Mouse (Mus musculus) CH12.LX (cell line): ENCODE results near the gene Leap2. TPM values are rescaled to one million over a fixed set of nuclear protein-coding genes. Genes with fewer than 3 reads are reported as not detected.

Experiments used
- DNase-seq: peaks from one replicate; pipeline ENCODE4 v3.0.0-alpha.2; 2013; ENCODE audit errors: extremely low read depth
- H3K27ac ChIP-seq: 2 replicates; pipeline ENCODE4 v1.5.1; 2012; ENCODE audit warnings: low read depth, mild to moderate bottlenecking, control low read depth, moderate library complexity; ENCODE audit not compliant: insufficient read depth
- H3K27me3 ChIP-seq: replicated peaks from 2 replicates; pipeline ENCODE3; 2012; ENCODE audit warnings: inconsistent platforms
- H3K36me3 ChIP-seq, 2 experiments: replicated peaks in 1 of 2; 2 replicates each; pipeline versions ENCODE3 to v1.6.1; 2012; ENCODE audit warnings: inconsistent platforms in 1 of 2, low read length in 1 of 2, mild to moderate bottlenecking in 1 of 2, mixed read lengths in 1 of 2, moderate library complexity in 1 of 2; ENCODE audit not compliant: control insufficient read depth in 1 of 2, insufficient read depth in 1 of 2
- H3K4me1 ChIP-seq, 2 experiments: 2 replicates each; pipeline ENCODE4 v1.6.1; 2012; ENCODE audit warnings: inconsistent platforms in 1 of 2, moderate library complexity in 1 of 2; ENCODE audit not compliant: insufficient read depth in 2 of 2, control insufficient read depth in 1 of 2
- H3K4me2 ChIP-seq: 2 replicates; pipeline ENCODE4 v1.6.1; 2012; ENCODE audit warnings: low read depth, mild to moderate bottlenecking, control low read depth; ENCODE audit not compliant: poor library complexity, insufficient read depth, severe bottlenecking
- H3K4me3 ChIP-seq, 3 experiments: fragments of 150-350 bp in 1 of 3; sonication (generic) in 1 of 3; replicated peaks in 1 of 3; 2 replicates each; pipeline versions ENCODE3 to v1.5.1; 2011 to 2012; ENCODE audit warnings: low read depth in 2 of 3, low read length in 2 of 3, mild to moderate bottlenecking in 2 of 3, moderate library complexity in 2 of 3, control low read depth in 1 of 3, improper control_type of control experiment in 1 of 3, inconsistent platforms in 1 of 3, mixed read lengths in 1 of 3; ENCODE audit not compliant: poor library complexity in 1 of 3
- H3K79me2 ChIP-seq: replicated peaks from 2 replicates; pipeline ENCODE4 v1.6.1; 2012; ENCODE audit warnings: mild to moderate bottlenecking, moderate library complexity; ENCODE audit not compliant: control insufficient read depth, poor library complexity, insufficient read depth, severe bottlenecking; ENCODE audit errors: extremely low read depth
- H3K9ac ChIP-seq: 2 replicates; pipeline ENCODE4 v1.6.1; 2012; ENCODE audit warnings: low read depth, mild to moderate bottlenecking, control low read depth, moderate library complexity; ENCODE audit not compliant: insufficient read depth
- H3K9me3 ChIP-seq: replicated peaks from 2 replicates; pipeline ENCODE3; 2012; ENCODE audit warnings: low read length, inconsistent platforms, mixed read lengths
- CHD1 ChIP-seq: IDR thresholded peaks from 2 replicates; pipeline ENCODE4 v1.6.1; 2012; ENCODE audit warnings: low read depth, low read length, improper control_type of control experiment, inconsistent platforms
- CHD2 ChIP-seq: IDR thresholded peaks from 2 replicates; pipeline ENCODE4 v1.6.1; 2011; ENCODE audit warnings: low read length, improper control_type of control experiment
- CTCF ChIP-seq, 2 experiments: IDR thresholded peaks in 1 of 2; conservative IDR thresholded peaks in 1 of 2; 2 replicates each; pipeline ENCODE4 v1.5.1; 2011 to 2012; ENCODE audit warnings: low read depth in 2 of 2, low read length in 2 of 2, improper control_type of control experiment in 1 of 2, inconsistent platforms in 1 of 2, mild to moderate bottlenecking in 1 of 2, moderate library complexity in 1 of 2
- EP300 ChIP-seq: IDR thresholded peaks from 2 replicates; pipeline ENCODE4 v1.6.1; 2011; ENCODE audit warnings: low read length, improper control_type of control experiment
- HCFC1 ChIP-seq: IDR thresholded peaks from 2 replicates; pipeline ENCODE4 v1.6.1; 2012; ENCODE audit warnings: low read depth, mild to moderate bottlenecking, inconsistent platforms, low read length, improper control_type of control experiment
- IRF4 ChIP-seq: IDR thresholded peaks from 2 replicates; pipeline ENCODE4 v1.6.1; 2014; ENCODE audit warnings: low read depth, mild to moderate bottlenecking, inconsistent platforms, low read length, improper control_type of control experiment
- JUN ChIP-seq: IDR thresholded peaks from 2 replicates; pipeline ENCODE4 v1.6.1; 2011; ENCODE audit warnings: low read depth, mild to moderate bottlenecking, low read length, improper control_type of control experiment, moderate library complexity; ENCODE audit not compliant: insufficient read depth
- JUND ChIP-seq: conservative IDR thresholded peaks from 2 replicates; pipeline ENCODE4 v1.6.1; 2011; ENCODE audit warnings: low read depth, low read length, improper control_type of control experiment
- KAT2A ChIP-seq: IDR thresholded peaks from 2 replicates; pipeline ENCODE4 v1.6.1; 2012; ENCODE audit warnings: low read length, improper control_type of control experiment, inconsistent platforms; ENCODE audit not compliant: insufficient replicate concordance
- MAZ ChIP-seq: IDR thresholded peaks from 2 replicates; pipeline ENCODE4 v1.6.1; 2012; ENCODE audit warnings: low read depth, mild to moderate bottlenecking, inconsistent platforms, low read length, improper control_type of control experiment, moderate library complexity
- MEF2A ChIP-seq: IDR thresholded peaks from 2 replicates; pipeline ENCODE4 v1.6.1; 2014; ENCODE audit warnings: low read depth, mild to moderate bottlenecking, inconsistent platforms, low read length, improper control_type of control experiment, borderline replicate concordance
- MXI1 ChIP-seq: IDR thresholded peaks from 2 replicates; pipeline ENCODE4 v1.6.1; 2011; ENCODE audit warnings: mild to moderate bottlenecking, low read depth, low read length, improper control_type of control experiment
- NELFE ChIP-seq: IDR thresholded peaks from 2 replicates; pipeline ENCODE4 v1.6.1; 2011; ENCODE audit warnings: low read depth, low read length, improper control_type of control experiment
- NRF1 ChIP-seq: IDR thresholded peaks from 2 replicates; pipeline ENCODE4 v1.6.1; 2014; ENCODE audit warnings: low read depth, mild to moderate bottlenecking, inconsistent platforms, low read length, improper control_type of control experiment, moderate library complexity
- PAX5 ChIP-seq: IDR thresholded peaks from 2 replicates; pipeline ENCODE4 v1.6.1; 2012; ENCODE audit warnings: low read length, inconsistent platforms, mixed read lengths
- POLR2A ChIP-seq: IDR thresholded peaks from 2 replicates; pipeline ENCODE4 v1.6.1; 2011; ENCODE audit warnings: low read depth, mild to moderate bottlenecking, improper control_type of control experiment, low read length
- POLR2AphosphoS2 ChIP-seq: IDR thresholded peaks from 2 replicates; pipeline ENCODE4 v1.6.1; 2011; ENCODE audit warnings: low read depth, low read length, improper control_type of control experiment
- RAD21 ChIP-seq: IDR thresholded peaks from 2 replicates; pipeline ENCODE4 v1.6.1; 2011; ENCODE audit warnings: low read depth, mild to moderate bottlenecking, low read length, improper control_type of control experiment, moderate library complexity
- TBP ChIP-seq: conservative IDR thresholded peaks from 2 replicates; pipeline ENCODE4 v1.6.1; 2011; ENCODE audit warnings: low read depth, low read length, improper control_type of control experiment
- UBTF ChIP-seq: IDR thresholded peaks from 2 replicates; pipeline ENCODE4 v1.6.1; 2012; ENCODE audit warnings: low read depth, mild to moderate bottlenecking, inconsistent platforms, low read length, improper control_type of control experiment, moderate library complexity
- ZMIZ1 ChIP-seq: IDR thresholded peaks from 2 replicates; pipeline ENCODE4 v1.6.1; 2012; ENCODE audit warnings: low read depth, mild to moderate bottlenecking, inconsistent platforms, low read length, improper control_type of control experiment
- dilution Hi-C: fragments of 300-500 bp; cut with MboI; formaldehyde crosslinking; loops from 2 replicates; pipeline ENCODE4 v1.14.3; 2020; ENCODE audit warnings: low sequenced_read_pairs; ENCODE audit not compliant: extremely low pct_unique_long_range_greater_than_20kb, extremely low pct_ligation_motif_present
- in situ Hi-C: fragments of 300-500 bp; cut with MboI; formaldehyde crosslinking; loops from 3 replicates; pipeline ENCODE4 v1.14.3; 2019; ENCODE audit warnings: low sequenced_read_pairs, low pct_ligation_motif_present, low pct_unique_long_range_greater_than_20kb, mixed read lengths
- polyA plus RNA-seq: library from polyadenylated mRNA; unstranded; fragments of >175 nt; gene quantifications from 2 replicates; pipeline ENCODE4 v1.2.1, GENCODE M21; 2012; ENCODE audit warnings: low read depth; ENCODE audit not compliant: insufficient read length
- total RNA-seq, 2 experiments: library from RNA; depleted of rRNA; stranded (reverse); fragments of 300-350 nt in 1 of 2; fragments of >200 nt in 1 of 2; gene quantifications; 2 replicates each; pipeline ENCODE4 v1.2.3; 2012 to 2014

The Leap2 gene
- total and polyA plus RNA-seq, 3 experiments: not detected

DNA sequence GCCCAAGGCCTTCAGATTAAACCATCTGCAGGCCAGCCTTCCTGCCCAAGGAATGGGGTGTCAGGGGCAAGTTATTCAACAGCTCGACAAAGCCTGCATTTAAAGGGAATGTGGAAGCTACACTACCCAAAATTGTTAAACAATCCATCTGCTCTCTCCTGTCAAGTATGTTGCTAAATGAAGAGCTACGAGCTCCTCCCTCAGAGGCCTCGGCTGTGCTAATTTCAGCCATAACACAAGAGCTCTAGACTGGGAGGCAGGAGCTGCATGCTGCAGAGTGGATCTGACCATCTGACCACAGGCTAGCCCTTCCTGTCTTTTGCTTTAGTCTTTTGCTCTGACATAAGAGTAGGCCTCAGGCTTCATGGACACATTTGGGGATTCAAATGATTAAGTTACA, 2.3 kb upstream of the Leap2 start (continued):
- TF ChIP-seq HCFC1: no peak
- no peak for TF ChIP-seq EP300
- TF ChIP-seq PAX5: no peak
- no peak for TF ChIP-seq JUN
- TF ChIP-seq POLR2A: no peak

DNA sequence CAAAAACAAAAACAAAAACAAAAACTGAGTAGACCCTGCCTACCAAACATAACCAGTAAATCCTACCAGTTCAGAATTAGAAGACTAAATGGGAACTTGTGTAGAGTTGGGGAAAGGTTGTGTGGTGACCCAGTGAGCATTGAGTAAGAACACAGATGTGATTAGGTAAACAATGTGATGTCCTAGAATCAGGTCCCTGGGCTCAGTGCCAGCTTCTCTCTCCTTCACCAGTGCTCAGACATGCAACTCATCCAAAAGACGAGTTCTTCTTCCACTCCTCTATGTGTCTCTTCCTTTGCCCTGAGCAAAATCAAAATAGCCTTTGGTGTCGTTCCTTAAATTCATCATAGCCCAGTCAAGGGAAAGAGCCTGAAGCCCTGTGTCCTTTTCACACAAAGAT, 1.9 kb upstream of the Leap2 start:
- dilution Hi-C loops (no loop called here), in situ Hi-C loops (no loop called here)
- Histone ChIP-seq H3K4me1 (peaks cover 6 to 14% of the 10 kb centered on the region in 2 experiments), H3K36me3 (peaks cover 20 to 70% of the 10 kb centered on the region in 2 experiments), H3K79me2 (peaks cover 11% of the 10 kb centered on the region), H3K27ac (no peak overlapping the region), H3K9ac (no peak overlapping the region), H3K4me3 (no peak overlapping the region), H3K27me3 (no peaks in the 10 kb centered on the region), H3K4me2 (no peak overlapping the region), H3K9me3 (no peaks in the 10 kb centered on the region)
- no peak for DNase-seq
- TF ChIP-seq MAZ (no peak), CHD1 (no peak), MEF2A (no peak), UBTF (no peak), ZMIZ1 (no peak), JUND (no peak), NELFE (no peak)

DNA sequence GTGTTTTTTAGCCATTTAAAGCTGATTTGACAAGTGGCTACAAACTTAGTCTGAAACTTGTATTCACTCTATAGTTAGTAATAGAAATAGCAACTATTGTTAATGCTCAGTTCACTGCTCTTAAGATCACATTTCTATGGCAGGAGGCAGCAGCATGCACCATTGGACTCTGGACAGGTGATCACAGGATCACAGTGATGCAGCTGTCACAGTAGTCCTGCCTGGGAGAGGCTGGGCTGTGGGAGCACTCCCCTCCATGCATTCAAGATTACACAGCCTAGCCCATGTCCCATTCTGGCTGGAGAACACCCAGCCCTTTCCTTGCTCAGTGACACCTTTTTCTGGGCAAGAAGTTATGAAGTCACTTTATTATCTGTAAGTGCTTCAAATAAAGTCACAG, 4.9 kb downstream of the Leap2 start:
- Histone ChIP-seq H3K79me2 (no peaks in the 10 kb centered on the region; the same call in 1 of the 2 replicates), H3K4me1 (no peaks in the 10 kb centered on the region), H3K9ac (no peak overlapping the region), H3K27me3 (no peaks in the 10 kb centered on the region), H3K9me3 (no peaks in the 10 kb centered on the region), H3K4me3 (no peak overlapping the region), H3K27ac (no peak overlapping the region), H3K4me2 (no peak overlapping the region), H3K36me3 (peaks cover 58 to 89% of the 10 kb centered on the region in 2 experiments)
- in situ Hi-C loops: no loop called here
- no peak for DNase-seq
- dilution Hi-C loops: no loop called here
- TF ChIP-seq KAT2A: no peak
- no peak for TF ChIP-seq MAZ
- no peak for TF ChIP-seq ZMIZ1
- no peak for TF ChIP-seq MXI1
- TF ChIP-seq POLR2AphosphoS2: no peak
- no peak for TF ChIP-seq HCFC1
- TF ChIP-seq PAX5: no peak
- no peak for TF ChIP-seq IRF4
- no peak for TF ChIP-seq CTCF (conservative IDR thresholded peaks at IDR 0.05 in 1 of 2, IDR thresholded peaks at IDR 0.05 in 1 of 2; ENCODE audit: low read depth in 2 of 2, low read length in 2 of 2)
- TF ChIP-seq TBP: no peak
- TF ChIP-seq NRF1: no peak
- TF ChIP-seq JUND: no peak
- no peak for TF ChIP-seq RAD21
- TF ChIP-seq POLR2A: no peak
- no peak for TF ChIP-seq UBTF
- no peak for TF ChIP-seq CHD2
